Mouse (Mus musculus): ENCODE results near the gene Mesd. TPM values are rescaled to one million over a fixed set of nuclear protein-coding genes. Genes with fewer than 3 reads are reported as not detected.

The Mesd gene
- 80.6 and 96.9 TPM in 2 replicates for total RNA-seq (2021)
- long read RNA-seq, full-length matches to known transcripts = 160 of 176 reads
- long read RNA-seq, partial matches to known transcripts = 1 of 176 reads
- long read RNA-seq, other reads (novel, unspliced or antisense) = 15 of 176 reads

DNA sequence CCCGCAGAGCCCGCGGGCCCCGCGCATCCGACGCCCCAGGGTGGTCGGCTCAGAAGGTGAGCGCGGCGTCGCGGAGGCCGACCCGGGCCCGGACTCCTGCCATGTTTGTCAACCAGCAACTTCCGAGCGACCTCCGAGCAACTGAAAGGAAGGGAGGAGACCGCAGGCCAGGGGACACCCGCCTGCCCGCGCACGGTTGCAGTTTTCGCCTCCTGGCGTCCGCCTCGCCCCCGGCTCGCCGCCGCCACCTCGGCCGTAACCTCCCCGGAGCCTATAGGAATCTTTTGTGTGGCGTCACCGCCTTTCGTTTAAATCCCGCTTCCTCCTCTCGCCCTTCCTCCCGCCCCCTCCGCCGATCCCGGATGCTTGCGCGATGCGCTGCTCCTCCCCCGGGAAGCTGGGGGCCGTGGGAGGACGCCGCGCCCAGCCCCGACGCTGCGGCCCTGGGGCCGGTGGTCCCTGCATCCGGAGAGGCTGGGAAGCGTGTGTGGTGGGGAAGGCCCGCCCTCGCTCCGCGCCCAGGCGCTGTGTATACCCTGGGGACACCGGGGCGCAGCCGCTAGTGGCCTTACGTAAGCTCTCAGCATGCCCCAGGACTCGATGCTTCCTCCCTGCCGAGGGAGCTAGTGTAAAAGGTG is at the start of gene Mesd, which contains the start of gene Tlnrd1:
Gene Mesd (plus strand): TSS at position 446 of the 638 bp plus-strand sequence.
Gene Tlnrd1 (minus strand): TSS at position 285 of the 638 bp plus-strand sequence.
- peak; percentile 89 for DNase-seq

DNA sequence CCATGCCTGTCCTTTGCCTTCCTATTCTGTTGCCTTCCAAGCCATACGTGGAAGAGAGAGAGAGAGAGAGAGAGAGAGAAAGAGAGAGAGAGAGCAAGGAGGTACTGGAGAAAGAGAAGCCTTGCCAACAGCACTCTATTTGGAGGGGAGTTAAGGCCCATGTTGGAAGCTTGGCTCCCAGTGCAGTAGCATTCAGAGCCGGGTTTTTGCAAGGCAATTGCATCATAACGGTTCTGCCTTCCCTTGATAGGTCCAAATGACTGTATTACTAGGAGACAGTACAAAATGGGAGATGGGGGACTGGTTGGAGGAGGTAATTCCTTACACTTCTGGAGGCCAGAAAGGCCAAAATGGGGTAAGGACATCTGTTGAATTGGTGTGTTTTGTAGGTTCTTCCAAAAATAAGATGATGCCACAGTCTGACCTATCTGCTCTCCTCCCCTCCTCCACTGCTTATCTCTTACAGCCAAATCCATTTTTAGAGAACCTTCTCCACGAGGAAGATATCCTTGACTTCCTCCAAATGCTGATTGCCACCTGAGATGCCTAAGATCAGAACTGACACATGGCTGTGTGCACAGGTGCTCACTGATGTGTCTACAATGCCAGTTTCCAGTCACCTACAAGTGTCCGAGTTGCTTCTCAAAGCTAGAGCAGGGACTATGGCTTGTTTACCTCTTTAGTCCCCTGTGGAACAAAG is 45.6 kb upstream of the Mesd start:
- DNase-seq = no peak

DNA sequence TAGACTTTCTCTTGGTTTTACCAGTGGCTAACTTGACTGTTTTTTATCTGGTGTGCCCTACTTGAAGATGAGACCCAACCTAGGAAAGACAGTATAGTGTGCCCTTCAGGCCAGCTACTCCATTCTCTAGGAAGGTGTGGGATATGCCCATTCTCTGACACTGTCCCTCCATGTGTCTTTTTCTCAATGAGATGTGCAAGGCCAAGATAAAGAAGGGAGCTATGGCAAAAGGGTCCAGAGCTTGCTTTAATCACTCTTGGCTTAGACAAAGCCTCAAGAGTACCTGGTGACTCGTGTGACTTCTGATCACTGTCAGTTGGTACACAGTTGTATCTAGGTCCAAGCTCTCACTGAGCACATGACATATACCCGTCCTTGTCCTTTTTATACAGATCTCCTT is 44.2 kb upstream of the Mesd start:
- DNase-seq = no peak

DNA sequence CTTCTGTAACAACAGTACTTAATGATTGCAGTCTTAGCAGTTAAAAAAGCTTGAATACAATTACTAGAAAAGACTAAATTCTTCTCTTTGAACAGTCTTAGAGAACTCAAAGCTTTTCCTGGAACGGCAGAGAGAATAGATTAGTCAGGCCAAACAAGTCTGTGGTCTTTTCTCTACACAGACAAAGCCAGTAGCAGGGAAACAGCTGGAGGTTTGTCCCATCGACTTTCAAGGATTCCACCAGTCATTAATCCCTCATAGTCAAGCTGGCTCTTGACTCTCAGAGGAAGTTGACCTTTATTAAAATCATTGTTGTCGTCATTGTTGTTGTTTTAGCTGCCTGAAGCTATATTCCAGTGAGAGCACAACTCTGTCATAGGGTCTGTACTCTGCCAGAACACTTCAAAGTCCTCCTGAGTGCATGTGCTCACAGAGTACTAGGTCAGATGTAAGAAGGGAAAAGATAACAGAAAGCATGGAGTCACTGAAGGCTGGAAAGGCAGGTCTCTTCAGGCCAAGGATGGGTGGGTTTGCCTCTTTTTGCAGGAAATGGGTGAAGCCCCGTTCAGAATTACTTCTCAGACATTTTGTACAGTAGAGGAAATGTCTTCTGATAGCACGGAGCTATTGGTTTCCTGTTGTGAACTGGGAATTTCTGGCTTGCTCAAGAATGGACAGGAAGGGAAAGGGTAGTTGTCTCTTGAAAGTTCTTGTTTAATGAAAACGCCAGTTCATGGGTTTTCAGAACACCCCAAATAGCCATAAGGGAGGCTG is 41.6 kb upstream of the Mesd start:
- no peak for DNase-seq

DNA sequence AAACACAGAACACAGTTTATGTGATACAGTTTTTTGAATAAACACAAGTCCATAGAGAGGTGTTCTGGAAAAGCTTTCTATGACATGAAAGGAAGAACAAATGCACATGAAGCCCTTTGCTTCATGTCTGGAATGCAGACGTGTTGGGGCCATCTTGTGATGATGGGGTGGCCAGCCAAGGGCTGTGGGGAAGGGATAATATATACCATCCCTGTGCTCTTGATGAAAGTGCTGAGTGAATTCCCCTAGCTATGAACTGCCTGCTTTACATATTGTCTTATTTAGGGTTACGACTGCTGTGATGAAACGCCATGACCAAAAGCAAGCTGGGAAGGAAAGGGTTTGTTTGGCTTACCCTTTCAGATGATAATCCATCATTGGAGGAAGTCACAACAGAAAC is 39.5 kb upstream of the Mesd start:
- no peak for DNase-seq

DNA sequence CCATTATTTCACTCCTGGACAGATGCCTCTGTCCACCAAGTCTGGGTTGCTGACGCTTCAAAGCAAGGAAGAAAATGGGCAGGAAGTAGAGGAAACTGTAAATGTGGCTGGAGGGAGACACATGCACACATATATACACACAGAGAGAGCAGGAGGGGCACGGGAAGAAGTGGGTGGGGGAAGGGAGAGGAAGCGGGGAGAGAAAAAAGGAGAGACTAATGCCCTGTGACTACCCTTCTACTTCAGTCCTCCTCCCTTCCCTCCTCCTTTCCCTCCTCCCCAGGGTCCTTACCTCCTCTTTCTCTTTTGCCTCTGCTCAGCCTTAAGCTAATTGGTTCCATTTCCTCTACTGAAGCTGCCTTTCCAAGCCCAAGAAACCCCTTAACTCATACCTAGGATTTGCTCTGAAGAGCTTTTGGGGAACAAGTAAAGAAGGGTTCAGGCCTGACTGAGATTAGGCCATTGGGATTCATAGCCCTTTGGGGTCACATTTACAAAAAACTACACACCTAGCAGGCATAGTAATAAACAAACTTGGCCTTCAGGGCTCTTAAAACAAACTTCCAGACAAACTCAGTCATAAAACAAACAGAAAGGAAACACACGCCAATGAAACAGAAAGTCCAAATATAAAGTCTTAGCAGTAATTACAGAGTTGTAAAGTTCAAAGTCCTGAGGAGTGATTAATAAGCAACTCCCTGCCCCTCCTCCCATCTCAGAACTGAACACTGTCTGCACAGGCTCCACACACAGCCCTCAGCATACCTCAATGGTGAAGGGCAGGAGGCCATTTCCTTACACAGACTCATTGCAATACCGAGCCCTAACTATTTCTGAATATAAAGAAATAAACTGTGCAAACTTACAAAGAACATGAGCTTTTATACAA is 36.8 kb upstream of the Mesd start:
- no peak for DNase-seq

DNA sequence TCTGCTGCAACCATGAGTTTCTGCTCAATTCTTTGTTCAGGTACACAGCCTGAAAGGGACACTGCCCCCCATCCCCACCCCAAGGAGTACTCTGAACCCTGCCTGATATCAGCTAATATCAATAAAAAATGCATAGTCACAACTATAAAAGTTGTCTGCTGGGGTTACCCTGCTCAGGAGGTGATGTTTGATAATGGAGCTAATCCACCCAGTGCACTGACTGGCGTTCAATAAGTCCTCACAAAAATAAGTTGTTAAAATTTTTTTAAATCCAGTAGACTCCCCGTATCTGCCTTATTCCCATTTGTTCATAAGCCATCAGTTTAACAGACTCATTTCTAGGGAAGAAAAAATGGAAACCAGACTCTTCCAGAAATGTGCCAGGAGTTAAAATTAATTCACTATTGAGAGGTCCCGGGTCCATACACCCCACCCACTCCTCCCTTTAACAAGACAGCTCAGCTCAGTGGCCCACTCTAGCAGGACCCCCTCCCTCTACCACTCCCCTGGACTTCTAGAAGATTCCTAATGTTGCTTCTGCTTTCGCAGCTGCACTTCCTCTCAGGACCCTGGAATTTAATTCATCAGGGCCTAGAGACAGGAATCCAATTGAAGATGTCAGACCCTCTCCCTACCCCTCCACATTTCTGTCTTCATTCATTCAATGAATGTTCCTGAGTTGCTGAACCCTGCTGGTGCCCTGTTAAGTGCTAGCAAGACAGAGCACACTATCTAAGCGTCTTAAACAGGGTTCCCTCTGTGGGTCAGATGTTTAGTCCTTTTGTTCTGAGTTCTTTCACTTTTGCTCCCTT is 32.5 kb upstream of the Mesd start:
- no peak for DNase-seq

DNA sequence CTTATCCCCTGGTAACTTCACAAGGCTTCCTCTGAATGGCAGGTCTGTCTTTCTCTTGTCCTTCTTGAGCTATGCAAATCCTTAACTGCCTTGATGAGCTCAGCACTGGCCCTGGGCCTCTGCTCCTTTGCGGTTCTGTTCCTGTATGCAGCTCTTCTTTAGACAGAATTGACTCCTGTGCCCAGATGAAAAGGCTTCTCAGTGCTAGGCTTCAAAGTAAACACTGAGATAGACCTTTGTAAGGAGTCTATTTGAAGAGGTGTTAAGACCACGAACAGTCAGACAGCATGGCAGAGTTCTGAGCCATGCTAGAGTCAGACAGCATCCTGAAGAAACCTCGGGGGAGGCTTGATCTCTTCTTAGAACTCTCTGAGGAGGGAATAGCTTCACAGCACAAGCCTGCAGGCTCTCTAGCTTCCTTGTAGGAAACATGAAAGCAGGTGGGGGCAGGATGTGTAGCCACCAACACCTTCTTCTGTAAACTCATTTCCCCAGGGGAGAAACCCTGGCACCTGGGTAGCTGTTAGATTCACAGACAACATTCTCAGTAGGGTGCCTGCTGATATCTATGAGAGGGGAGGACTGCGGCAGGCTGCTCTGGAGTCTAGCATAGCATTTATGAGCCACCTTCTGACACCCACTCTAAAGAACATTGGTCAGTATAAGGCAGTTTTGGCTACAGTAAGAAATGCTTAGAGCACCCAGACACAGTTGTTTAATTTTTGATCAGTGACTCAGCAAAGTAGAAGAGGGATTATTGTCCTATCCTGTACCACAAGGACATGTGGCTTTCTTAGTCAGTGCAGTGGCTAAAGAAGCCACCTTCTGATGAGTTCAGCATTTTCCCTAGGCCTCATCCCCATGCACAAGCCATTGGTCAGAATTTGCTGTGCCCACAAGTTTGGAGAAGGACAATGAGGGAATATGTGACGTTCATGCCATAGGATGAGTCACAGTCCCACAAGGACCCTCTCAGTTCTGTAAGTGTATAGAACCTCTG is 31.6 kb upstream of the Mesd start:
- no peak for DNase-seq

DNA sequence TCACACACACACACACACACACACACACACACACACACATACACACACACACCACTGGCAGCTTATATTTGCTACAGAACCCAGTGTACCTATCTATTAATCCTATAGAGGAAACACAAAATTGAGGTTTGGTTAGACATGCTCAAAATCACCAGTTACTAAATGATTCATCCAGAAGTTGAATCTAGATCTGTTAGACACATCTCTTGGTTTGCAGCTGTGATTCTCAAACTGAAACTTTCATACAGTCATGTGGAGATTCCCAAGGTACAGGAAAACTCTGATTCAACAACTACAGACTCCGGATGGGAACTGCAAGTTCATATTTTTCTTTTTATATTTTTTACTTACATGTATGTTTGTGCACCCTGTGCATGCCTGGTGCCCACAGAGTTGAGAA is 29.1 kb upstream of the Mesd start:
- no peak for DNase-seq

DNA sequence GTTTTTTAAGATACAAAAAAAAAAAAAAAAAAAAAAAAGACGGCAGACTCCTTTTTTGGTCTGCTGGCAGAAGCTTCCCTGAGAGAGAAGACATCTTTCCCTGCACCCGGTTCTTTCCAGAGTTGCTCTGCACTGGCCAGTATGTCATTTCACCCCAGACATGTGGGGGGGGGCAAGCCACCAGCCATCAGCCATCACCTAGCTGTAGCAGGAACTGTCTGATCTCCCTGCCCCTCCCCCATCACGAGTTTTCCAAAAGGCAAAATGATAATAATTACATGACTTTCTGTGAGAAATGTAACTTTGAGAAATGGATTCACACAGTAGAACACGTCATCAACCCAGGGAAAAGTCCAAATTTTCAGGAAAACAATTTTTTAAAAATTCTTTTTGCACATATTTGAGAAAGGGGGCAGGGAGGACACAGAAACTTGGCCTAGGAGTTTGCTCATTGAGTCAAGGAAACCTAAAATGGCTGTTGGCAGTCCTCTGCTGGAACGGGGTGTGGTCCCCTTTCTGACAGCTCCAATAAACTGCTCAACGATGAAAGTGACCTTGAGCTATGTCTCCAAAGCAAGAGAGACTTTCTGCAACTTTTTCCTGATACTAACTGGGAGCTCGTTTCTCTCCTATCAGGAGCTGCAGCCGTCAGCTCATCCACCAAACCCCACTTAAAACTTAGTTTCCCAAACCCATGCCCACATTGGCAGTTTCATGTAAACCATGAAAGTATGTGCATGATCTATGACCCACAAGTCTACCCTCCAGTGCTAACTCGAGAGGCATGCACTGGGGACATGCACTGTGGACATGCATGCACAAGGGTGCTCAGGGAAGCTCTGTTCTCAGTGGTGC is 27.7 kb upstream of the Mesd start:
- DNase-seq = no peak

DNA sequence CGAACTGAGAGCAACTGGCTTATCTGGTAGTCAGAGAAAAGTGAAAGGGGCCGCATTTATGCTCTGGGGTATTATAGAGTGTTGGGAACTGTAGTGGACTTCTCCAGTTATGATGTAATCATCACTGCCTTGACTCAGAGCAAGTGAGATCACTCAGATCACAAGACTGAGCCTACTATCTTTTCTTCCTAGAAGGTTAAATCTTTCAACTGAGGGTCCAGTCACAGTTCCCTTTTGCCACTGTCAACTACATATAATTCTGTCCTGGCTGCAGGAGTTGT is 27.1 kb upstream of the Mesd start:
- no peak for DNase-seq

DNA sequence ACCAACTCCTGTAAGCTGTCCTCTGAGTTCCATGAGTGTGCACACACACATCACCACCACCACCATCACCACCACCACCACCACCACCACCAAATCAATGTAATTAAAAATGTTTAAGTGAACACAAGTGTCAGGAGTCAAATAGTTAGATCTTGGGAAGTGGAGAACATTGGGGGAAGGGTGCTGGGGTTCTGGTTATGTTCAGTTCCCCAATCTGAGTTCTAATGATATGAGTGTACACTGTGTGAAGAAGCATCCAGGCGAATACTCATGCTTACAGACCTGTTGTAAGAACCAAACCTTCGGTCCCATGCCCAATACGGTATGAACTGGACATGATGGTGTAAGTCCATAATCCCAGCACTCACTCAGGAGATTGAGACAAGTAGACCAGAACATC is 26.3 kb upstream of the Mesd start:
- DNase-seq = no peak

DNA sequence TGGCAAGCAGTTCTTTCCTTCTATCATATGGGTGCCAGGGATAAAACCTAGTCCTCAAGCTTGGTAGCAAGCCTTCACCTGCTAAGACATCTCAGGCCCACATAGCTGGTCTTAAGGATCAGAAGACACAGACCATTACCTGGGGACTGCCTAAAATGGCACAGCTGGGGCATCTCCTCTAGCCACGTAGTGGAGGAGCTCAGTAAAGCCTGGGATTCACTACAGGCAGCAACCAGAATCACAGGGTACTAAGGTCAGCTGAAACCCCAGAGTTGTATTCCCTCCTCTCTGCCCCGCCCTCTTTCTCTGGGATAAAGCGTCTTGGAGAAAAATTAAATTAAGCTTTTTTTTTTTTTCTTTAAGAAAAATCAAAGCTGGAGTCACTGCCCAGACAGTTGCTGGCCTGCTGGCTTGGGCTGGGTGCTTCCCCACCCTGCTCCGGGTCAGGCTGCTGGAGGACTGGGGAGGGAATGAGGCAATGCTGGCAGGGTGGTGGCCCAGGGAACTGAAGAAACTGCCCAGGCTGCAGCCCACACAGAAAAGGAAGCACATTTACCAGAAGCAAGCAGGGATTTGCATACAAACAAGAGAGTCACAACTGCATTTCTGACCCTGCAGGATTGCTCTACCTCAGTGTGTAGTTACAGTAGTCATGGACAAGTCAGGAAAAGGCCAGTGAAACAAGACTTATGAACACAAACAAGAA is 24.7 kb upstream of the Mesd start:
- no peak for DNase-seq

DNA sequence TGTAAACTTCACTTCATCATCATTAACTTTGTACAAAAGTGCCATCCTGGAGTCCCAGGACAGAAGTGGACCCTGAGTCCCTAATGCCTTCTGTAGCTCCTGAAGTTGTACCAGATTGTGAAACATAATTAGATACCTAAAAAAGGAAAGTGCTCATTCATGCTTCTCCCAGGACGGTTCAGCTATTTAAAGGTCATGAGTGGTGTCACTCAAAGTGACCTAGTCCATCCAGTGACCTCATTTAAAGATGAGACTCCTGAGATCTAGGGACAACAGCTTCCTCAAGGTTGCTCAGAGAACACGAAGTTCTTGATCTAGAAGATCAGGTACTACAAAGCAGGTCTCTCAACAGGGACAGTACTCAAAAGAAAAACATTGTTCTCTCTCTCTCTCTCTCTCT is 20.7 kb upstream of the Mesd start:
- no peak for DNase-seq

DNA sequence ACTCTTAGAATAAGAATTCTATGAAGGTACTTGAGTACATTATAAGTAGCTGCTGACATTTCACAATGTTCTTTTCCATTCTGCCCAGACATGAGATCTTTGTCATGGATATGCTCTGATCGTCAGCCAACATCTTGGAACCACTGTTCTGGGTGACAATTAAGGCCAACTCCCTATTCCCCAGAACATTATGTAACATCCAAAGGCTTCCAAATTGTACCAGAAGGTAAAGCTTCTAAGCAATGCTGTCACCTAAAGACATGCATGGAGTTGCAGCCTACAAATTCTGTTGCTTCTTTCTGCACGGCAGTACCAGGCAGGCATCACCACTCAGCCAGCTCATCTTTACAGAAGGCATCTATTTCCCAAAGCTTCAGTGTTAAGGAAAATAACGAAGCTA is 16.1 kb upstream of the Mesd start:
- DNase-seq = no peak

DNA sequence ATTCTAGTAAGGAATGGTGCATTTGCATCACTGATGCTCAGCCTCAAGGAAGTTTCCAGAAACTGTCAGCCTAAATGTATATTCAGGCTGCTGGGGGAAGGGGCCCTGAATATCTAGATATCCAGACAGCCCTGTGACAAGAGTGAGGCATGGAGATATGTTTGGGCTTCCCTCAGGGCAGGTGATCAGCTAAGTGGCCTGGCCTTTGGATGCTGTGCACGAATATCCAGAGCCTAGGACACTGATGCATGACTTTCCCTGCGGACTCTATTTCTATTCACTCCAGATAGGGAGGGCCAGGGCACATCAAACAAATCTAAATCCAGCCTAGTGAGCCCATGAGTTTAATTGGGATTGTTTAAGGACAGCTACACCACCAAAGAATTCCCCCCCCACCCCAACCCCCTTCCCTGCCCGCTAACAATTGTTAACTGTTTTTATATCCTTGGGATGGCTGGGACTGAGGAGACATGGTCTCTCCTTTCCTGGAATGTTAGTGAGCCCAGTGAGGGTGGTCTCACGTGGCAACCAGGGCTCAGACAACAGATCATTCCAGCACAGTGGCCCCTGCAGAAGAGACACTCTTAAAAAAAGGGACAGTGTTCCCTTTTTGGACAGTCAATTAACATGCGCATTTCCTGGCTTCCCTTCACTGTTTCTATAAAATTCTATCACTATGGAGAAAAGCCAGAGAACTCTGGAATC is 14.3 kb upstream of the Mesd start:
- DNase-seq = no peak

DNA sequence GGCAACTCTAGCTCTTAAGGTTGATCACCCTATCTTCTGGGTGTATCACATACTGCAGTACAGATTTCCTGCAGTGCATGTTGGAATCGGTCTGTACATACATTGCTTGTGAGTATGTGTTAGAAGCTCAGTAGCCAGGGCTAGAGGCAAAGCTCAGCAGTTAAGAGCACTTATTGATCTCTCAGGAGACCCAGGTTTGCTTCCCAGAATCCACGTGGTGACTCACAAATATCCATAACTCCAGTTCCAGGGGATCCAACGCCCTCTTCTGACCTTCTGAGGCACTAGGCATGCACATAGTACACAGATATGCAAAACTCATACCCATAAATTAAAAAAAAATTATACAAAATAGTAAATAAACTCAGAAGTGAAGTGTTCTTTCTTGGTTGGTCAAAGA is 7.2 kb upstream of the Mesd start:
- no peak for DNase-seq
